In the genomic region with DNA sequence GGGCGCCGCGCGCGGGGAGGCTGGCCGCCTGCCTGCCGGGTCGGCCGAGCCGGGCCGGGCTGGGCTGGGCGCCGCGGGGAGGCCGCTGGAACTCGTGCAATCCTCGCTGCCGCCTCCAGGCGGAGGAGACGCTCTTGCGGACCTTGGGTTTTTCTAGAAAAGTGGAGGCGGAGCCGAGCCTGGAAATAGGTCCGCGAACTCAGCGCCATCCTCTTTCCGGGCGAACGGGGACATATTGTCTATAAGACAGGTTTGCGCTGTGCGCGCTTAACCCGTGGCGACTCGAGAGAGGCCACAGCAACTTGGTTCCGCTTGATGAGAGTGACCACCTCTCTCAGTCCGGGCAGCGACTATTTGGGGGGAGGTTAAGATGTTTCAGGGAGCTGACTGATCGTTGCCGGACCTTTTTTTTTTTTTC, we compare ENCODE assay signal across 7 mouse cellular contexts. TPM values are rescaled to one million over a fixed set of nuclear protein-coding genes. Genes with fewer than 3 reads are reported as not detected.
A peak's percentile ranks its signal among the peaks of the same experiment; 100 is the strongest.
DNase-seq lines count a peak whose midpoint lies in the region; ATAC-seq lines count a peak whose summit lies in the region.

No protein-coding gene starts in this region.

- H3K36me3 ChIP-seq in embryonic facial prominence, embryonic 10.5 days (replicated peaks) = peaks cover 45% of the 10 kb centered on the region
- H3K36me3 ChIP-seq in limb, embryonic 10.5 days = peaks cover 46% of the 10 kb centered on the region
- peaks cover 41% of the 10 kb centered on the region for H3K36me3 ChIP-seq in midbrain, embryonic 12.5 days

- peak overlapping the region; percentile 90 for H3K9ac ChIP-seq in midbrain, embryonic 12.5 days (replicated peaks)

- under 1% methylated on average over 40 of the region's 40 CpGs for WGBS in embryonic facial prominence, embryonic 10.5 days
- under 1% methylated on average over 40 of the region's 40 CpGs for WGBS in limb, embryonic 10.5 days
- WGBS in midbrain, embryonic 12.5 days = under 1% methylated on average over 40 of the region's 40 CpGs

- H3K4me3 ChIP-seq in embryonic facial prominence, embryonic 10.5 days = peak overlapping the region; percentile 68
- H3K4me3 ChIP-seq in limb, embryonic 10.5 days = peak overlapping the region; percentile 91
- H3K4me3 ChIP-seq in midbrain, embryonic 12.5 days = peak overlapping the region; percentile 82

- no peaks in the 10 kb centered on the region for H3K27me3 ChIP-seq in embryonic facial prominence, embryonic 10.5 days (replicated peaks; ENCODE audit: low read depth, poor library complexity, severe bottlenecking)
- H3K27me3 ChIP-seq in limb, embryonic 10.5 days (ENCODE audit: low read depth, poor library complexity, severe bottlenecking) = no peaks in the 10 kb centered on the region
- H3K27me3 ChIP-seq in midbrain, embryonic 12.5 days = no peaks in the 10 kb centered on the region

- no peaks in the 10 kb centered on the region for H3K9me3 ChIP-seq in embryonic facial prominence, embryonic 10.5 days
- H3K9me3 ChIP-seq in limb, embryonic 10.5 days (replicated peaks) = no peaks in the 10 kb centered on the region
- H3K9me3 ChIP-seq in midbrain, embryonic 12.5 days = no peaks in the 10 kb centered on the region

- peak overlapping the region; percentile 74 for H3K4me2 ChIP-seq in midbrain, embryonic 12.5 days (replicated peaks)

- peaks cover 25% of the 10 kb centered on the region for H3K4me1 ChIP-seq in embryonic facial prominence, embryonic 10.5 days
- peaks cover 13% of the 10 kb centered on the region for H3K4me1 ChIP-seq in limb, embryonic 10.5 days
- H3K4me1 ChIP-seq in midbrain, embryonic 12.5 days = peaks cover 35% of the 10 kb centered on the region

- ATAC-seq in granulocyte monocyte progenitor cell, adult 5-6 weeks (replicated peaks; ENCODE audit: poor library complexity, severe bottlenecking) = peak; percentile 39
- peak; percentile 59 for ATAC-seq in midbrain, embryonic 12.5 days (ENCODE audit: low FRiP score, low read depth)

- H3K27ac ChIP-seq in embryonic facial prominence, embryonic 10.5 days (replicated peaks) = peak overlapping the region; percentile 95
- H3K27ac ChIP-seq in limb, embryonic 10.5 days = peak overlapping the region; percentile 98
- peak overlapping the region; percentile 97 for H3K27ac ChIP-seq in midbrain, embryonic 12.5 days (replicated peaks)

- peak; percentile 94 for DNase-seq in adrenal gland, postnatal 14 days
- DNase-seq in embryonic facial prominence, embryonic 10.5 days (ENCODE audit: low spot score) = peak; percentile 88
- peak; percentile 86 for DNase-seq in kidney, adult 11 months
- peak; percentile 87 for DNase-seq in limb, embryonic 10.5 days (ENCODE audit: low spot score)
- peak; percentile 80 for DNase-seq in skeletal muscle tissue, adult 2 months (ENCODE audit: low read depth, low spot score)

RNA-seq across cellular contexts. Expression of a gene that starts 0.8 kb away (rescaled TPM):
- 2,745 and 3,054 TPM in 2 replicates for total RNA-seq in adrenal gland, postnatal 14 days (2021)
- 832 and 862 TPM in 2 replicates for polyA plus RNA-seq in embryonic facial prominence, embryonic 10.5 days (2016; fragmentation: Nextera tagmentation; extraction: Ambion mirVana)
- total RNA-seq in granulocyte monocyte progenitor cell, adult 5-6 weeks (2014; fragmentation: Nextera tagmentation) = 4,580 and 4,737 TPM in 2 replicates
- total RNA-seq in granulocyte monocyte progenitor cell, adult 5-6 weeks (2017) = 844 and 942 TPM in 2 replicates
- 830 and 926 TPM in 2 replicates for polyA plus RNA-seq in limb, embryonic 10.5 days (2016; fragmentation: Nextera tagmentation; extraction: Ambion mirVana)
- polyA plus RNA-seq in midbrain, embryonic 12.5 days (2016; fragmentation: Nextera tagmentation; extraction: Ambion mirVana) = 921 and 956 TPM in 2 replicates

RNA-seq across cellular contexts. Expression of a gene that starts 58.9 kb away (rescaled TPM):
- 71.2 and 102 TPM in 2 replicates for total RNA-seq in adrenal gland, postnatal 14 days (2021)
- 7.0 and 7.1 TPM in 2 replicates for polyA plus RNA-seq in embryonic facial prominence, embryonic 10.5 days (2016; fragmentation: Nextera tagmentation; extraction: Ambion mirVana)
- 15.4 and 26.2 TPM in 2 replicates for total RNA-seq in granulocyte monocyte progenitor cell, adult 5-6 weeks (2014; fragmentation: Nextera tagmentation)
- total RNA-seq in granulocyte monocyte progenitor cell, adult 5-6 weeks (2017) = 16.0 and 20.5 TPM in 2 replicates
- polyA plus RNA-seq in limb, embryonic 10.5 days (2016; fragmentation: Nextera tagmentation; extraction: Ambion mirVana) = 4.8 and 6.2 TPM in 2 replicates
- 7.5 and 8.3 TPM in 2 replicates for polyA plus RNA-seq in midbrain, embryonic 12.5 days (2016; fragmentation: Nextera tagmentation; extraction: Ambion mirVana)

Comparison
In these comparisons a context has a peak if more than half of its experiments do, and no peak if none do; other contexts are left out.
1. Peak in every context shown above with its lines: DNase-seq, ATAC-seq, H3K4me3 ChIP-seq and H3K27ac ChIP-seq.